Mouse (Mus musculus) liver, embryonic 14.5 days (tissue): ENCODE measurements around the gene Epn3.
A peak's percentile ranks its signal among the peaks of the same experiment; 100 is the strongest.

Source experiments
- CTCF ChIP-seq: IDR thresholded peaks from 2 replicates; pipeline ENCODE4 v1.5.1; 2016; ENCODE audit warnings: antibody characterized with exemption, low read depth, control low read depth
- EP300 ChIP-seq: IDR thresholded peaks from 2 replicates; pipeline ENCODE4 v1.6.1; 2016; ENCODE audit warnings: antibody characterized with exemption, low read depth

- TF ChIP-seq CTCF (peak; percentile 97), EP300 (no peak)
Observed at GRCm38 (mm10) chr11:94548888-94549690, 49.3 kb upstream of the Epn3 start, which contains the start of gene Rsad1.
